Mouse (Mus musculus) E14TG2a.4 (cell line): Measurements from ENCODE around the gene Slc35a3.

Experiments
- CTCF ChIP-seq: conservative IDR thresholded peaks from 2 replicates; pipeline ENCODE4 v1.5.1; 2014; ENCODE audit warnings: low read length
- POU5F1 ChIP-seq: IDR thresholded peaks from 2 replicates; pipeline ENCODE4 v1.6.1; 2014; ENCODE audit warnings: low read length, borderline replicate concordance

- TF ChIP-seq CTCF = no peak
- TF ChIP-seq POU5F1 = no peak
These were observed 6.9 kb downstream of the Slc35a3 start for GRCm38 (mm10) chr3:116705637-116706204.
